Mouse (Mus musculus) stomach, postnatal 0 days (tissue): ENCODE results near the gene Mapk3.

Experiments
- CTCF ChIP-seq: IDR thresholded peaks from 2 replicates; pipeline ENCODE4 v1.5.1; 2016; ENCODE audit warnings: antibody characterized with exemption, low read depth, mild to moderate bottlenecking, moderate library complexity
- EP300 ChIP-seq: optimal IDR thresholded peaks from 2 replicates; pipeline ENCODE3; 2016; ENCODE audit warnings: antibody characterized with exemption

- peak; percentile 93 for TF ChIP-seq CTCF
- TF ChIP-seq EP300: no peak
Observed at GRCm38 (mm10) chr7:126754866-126755265, 4.5 kb upstream of the Mapk3 start.
